Mouse (Mus musculus) liver, embryonic 12.5 days (tissue): ENCODE measurements around the gene Olfr16. TPM values are rescaled to one million over a fixed set of nuclear protein-coding genes. Genes with fewer than 3 reads are reported as not detected.

Source experiments
- ATAC-seq: fragments of 200-750 bp; cut with Nextera tagmentation; 2 replicates; pipeline ENCODE4 v1.8.0; 2017; ENCODE audit warnings: moderate number of reproducible peaks, mild to moderate bottlenecking, moderate library complexity
- H3K27ac ChIP-seq: fragments of 300-500 bp; sonication (generic); 2 replicates; pipeline ENCODE4 v1.5.1; 2016; ENCODE audit warnings: mild to moderate bottlenecking
- H3K27me3 ChIP-seq: fragments of 300-500 bp; sonication (generic); replicated peaks from 2 replicates; pipeline ENCODE4 v1.6.1; 2016; ENCODE audit warnings: mild to moderate bottlenecking, moderate library complexity
- H3K36me3 ChIP-seq: fragments of 300-500 bp; sonication (generic); 2 replicates; pipeline ENCODE4 v1.6.1; 2016; ENCODE audit warnings: mild to moderate bottlenecking, moderate library complexity
- H3K4me1 ChIP-seq: fragments of 300-500 bp; sonication (generic); 2 replicates; pipeline ENCODE4 v1.6.1; 2016
- H3K4me2 ChIP-seq: fragments of 300-500 bp; sonication (generic); 2 replicates; pipeline ENCODE4 v1.6.1; 2016; ENCODE audit warnings: mild to moderate bottlenecking, moderate library complexity
- H3K4me3 ChIP-seq: fragments of 300-500 bp; sonication (generic); 2 replicates; pipeline ENCODE4 v1.5.1; 2016; ENCODE audit warnings: mild to moderate bottlenecking, moderate library complexity
- H3K9ac ChIP-seq: fragments of 300-500 bp; sonication (generic); 2 replicates; pipeline ENCODE4 v1.6.1; 2016; ENCODE audit warnings: mild to moderate bottlenecking, moderate library complexity
- H3K9me3 ChIP-seq: fragments of 300-500 bp; sonication (generic); replicated peaks from 2 replicates; pipeline ENCODE4 v1.6.1; 2016; ENCODE audit warnings: mild to moderate bottlenecking, moderate library complexity
- WGBS: fragments of 180-500 bp; shearing (Covaris S2); methylation state at CpG from one replicate; pipeline ENCODE4 v1.1.7; 2016; ENCODE audit not compliant: insufficient replicate concordance; 5-methylcytosine and 5-hydroxymethylcytosine counted together
- polyA plus RNA-seq: library from polyadenylated mRNA; unstranded; fragments of >200 nt; fragmentation: Nextera tagmentation; extraction: Ambion mirVana; gene quantifications from 2 replicates; pipeline ENCODE4 v1.2.1, GENCODE M21; 2016

Gene Olfr16
- not detected in 2 replicates for polyA plus RNA-seq

- no peak for ATAC-seq
- Histone ChIP-seq H3K4me1 (no peaks in the 10 kb centered on the region), H3K27me3 (no peaks in the 10 kb centered on the region), H3K9me3 (no peaks in the 10 kb centered on the region), H3K36me3 (no peaks in the 10 kb centered on the region), H3K27ac (no peak within 1 kb of the TSS), H3K9ac (no peak within 1 kb of the TSS), H3K4me2 (no peak within 1 kb of the TSS), H3K4me3 (no peak within 1 kb of the TSS)
- WGBS, result 52% methylated on average over 1 of the region's 1 CpGs
Observed at GRCm38 (mm10) chr1:172950160-172950559, at the start of gene Olfr16. TSS of gene Olfr16 (plus strand) at chr1:172950409.

GRCm38 (mm10) chr1:172903313-172903712 is 46.9 kb upstream of the Olfr16 start:
- Histone ChIP-seq H3K4me1 (no peaks in the 10 kb centered on the region), H3K4me2 (no peak overlapping the region), H3K9me3 (no peaks in the 10 kb centered on the region), H3K36me3 (no peaks in the 10 kb centered on the region), H3K4me3 (no peak overlapping the region), H3K27ac (no peak overlapping the region), H3K9ac (no peak overlapping the region), H3K27me3 (no peaks in the 10 kb centered on the region)
- ATAC-seq, result no peak

DNA sequence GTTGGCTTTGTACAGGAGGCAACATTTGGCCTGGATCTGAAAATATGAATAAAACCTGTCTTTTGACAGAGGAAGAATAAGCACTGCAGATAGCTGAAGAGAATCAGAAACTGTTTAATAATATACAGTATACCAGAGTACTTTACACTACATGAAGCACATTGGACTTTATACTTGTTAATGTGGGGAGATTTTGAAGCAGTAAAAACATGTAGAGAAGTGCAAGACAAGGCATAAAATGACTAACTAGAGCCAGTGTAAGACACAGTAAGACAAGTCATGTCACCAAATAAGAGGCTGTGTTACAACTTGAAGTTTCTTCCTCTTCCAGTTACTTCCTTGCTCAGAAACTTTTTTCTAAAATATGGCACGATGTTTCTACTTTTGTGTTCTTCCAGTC is 33.1 kb upstream of the Olfr16 start:
- H3K27me3 ChIP-seq, result no peaks in the 10 kb centered on the region
- no peak overlapping the region for H3K9ac ChIP-seq
- 66% methylated on average over 1 of the region's 1 CpGs for WGBS
- no peak overlapping the region for H3K4me3 ChIP-seq
- no peak for ATAC-seq
- H3K36me3 ChIP-seq, result no peaks in the 10 kb centered on the region
- H3K27ac ChIP-seq, result no peak overlapping the region
- H3K9me3 ChIP-seq, result no peaks in the 10 kb centered on the region
- no peaks in the 10 kb centered on the region for H3K4me1 ChIP-seq
- H3K4me2 ChIP-seq, result no peak overlapping the region

GRCm38 (mm10) chr1:172918450-172918849 is 31.8 kb upstream of the Olfr16 start:
- 58% methylated on average over 2 of the region's 2 CpGs for WGBS
- H3K4me3 ChIP-seq, result no peak overlapping the region
- H3K27ac ChIP-seq, result no peak overlapping the region
- H3K9me3 ChIP-seq, result no peaks in the 10 kb centered on the region
- H3K9ac ChIP-seq, result no peak overlapping the region
- no peaks in the 10 kb centered on the region for H3K36me3 ChIP-seq
- no peak for ATAC-seq
- no peak overlapping the region for H3K4me2 ChIP-seq
- no peaks in the 10 kb centered on the region for H3K4me1 ChIP-seq
- H3K27me3 ChIP-seq, result no peaks in the 10 kb centered on the region

DNA sequence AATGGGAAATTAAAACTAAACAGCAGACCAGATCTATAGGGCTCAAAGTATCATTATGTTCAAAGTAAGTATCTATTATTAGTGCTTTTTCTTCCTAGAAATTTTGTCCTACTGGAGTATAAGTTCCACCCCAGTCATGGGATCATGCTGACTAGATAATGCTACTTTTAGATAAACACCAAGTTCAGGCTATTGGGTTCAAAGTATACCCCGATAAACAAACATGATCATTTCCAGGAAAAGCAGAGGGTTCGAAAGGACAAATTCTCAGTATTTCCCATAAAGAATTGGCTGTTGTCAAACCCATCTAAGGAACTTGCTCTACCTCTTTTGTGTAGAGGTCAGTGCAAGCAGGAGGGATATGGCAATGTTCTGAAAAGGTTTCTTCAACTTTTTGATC is 18.0 kb upstream of the Olfr16 start:
- Histone ChIP-seq H3K27ac (no peak overlapping the region), H3K9me3 (no peaks in the 10 kb centered on the region), H3K4me3 (no peak overlapping the region), H3K36me3 (no peaks in the 10 kb centered on the region), H3K9ac (no peak overlapping the region), H3K27me3 (no peaks in the 10 kb centered on the region), H3K4me2 (no peak overlapping the region), H3K4me1 (no peaks in the 10 kb centered on the region)
- 62% methylated on average over 2 of the region's 2 CpGs for WGBS
- no peak for ATAC-seq

DNA sequence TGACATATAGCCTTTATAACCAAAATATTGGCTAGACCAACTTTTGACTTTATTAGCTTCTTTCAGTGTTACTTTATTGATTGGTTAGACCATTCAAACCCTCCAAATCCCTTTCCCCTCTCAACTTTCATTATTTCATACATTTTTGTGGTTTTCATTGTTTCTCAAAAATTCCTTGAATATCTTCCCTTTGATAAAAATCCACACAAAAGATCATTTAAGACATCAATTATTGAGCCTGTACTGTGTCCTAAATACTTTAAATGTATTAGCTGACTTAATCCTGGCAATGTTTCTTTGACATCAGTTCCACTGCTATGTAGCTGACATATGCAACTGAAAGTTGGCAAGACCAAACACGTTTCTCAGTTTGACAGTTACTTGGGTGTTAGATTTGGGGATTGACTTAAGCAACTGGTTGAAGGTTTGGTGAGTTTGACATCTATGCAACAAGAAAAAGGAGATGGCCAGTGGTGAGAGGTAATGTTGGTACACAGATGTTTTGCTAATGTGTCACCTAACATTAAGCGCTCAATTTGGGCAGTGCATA is 1.0 kb downstream of the Olfr16 start:
- 71% methylated on average over 2 of the region's 2 CpGs for WGBS
- H3K4me3 ChIP-seq, result no peak overlapping the region
- no peaks in the 10 kb centered on the region for H3K27me3 ChIP-seq
- no peak overlapping the region for H3K4me2 ChIP-seq
- no peak for ATAC-seq
- no peak overlapping the region for H3K9ac ChIP-seq
- H3K9me3 ChIP-seq, result no peaks in the 10 kb centered on the region
- no peaks in the 10 kb centered on the region for H3K36me3 ChIP-seq
- H3K4me1 ChIP-seq, result no peaks in the 10 kb centered on the region
- H3K27ac ChIP-seq, result no peak overlapping the region

DNA sequence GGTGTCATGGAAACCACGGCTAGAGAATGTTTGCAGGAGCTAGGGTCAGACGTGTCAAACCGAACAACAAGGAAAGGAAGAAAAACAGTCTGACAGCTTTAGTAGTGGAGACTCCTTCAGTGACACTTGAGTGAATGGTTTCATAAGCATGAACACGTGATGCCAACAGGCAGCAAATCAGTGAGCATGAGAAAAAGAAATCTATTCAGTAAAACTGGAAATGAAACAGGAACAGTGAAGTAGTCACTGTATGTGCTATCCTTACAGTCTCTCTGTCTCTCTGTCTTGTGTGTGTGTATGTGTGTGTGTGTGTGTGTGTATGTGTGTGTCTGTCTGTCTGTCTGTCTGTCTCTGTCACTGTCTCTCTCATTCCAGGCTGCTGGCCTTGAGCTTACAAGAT is 5.2 kb downstream of the Olfr16 start:
- Histone ChIP-seq H3K27me3 (no peaks in the 10 kb centered on the region), H3K4me1 (no peaks in the 10 kb centered on the region), H3K27ac (no peak overlapping the region), H3K36me3 (no peaks in the 10 kb centered on the region), H3K9ac (no peak overlapping the region), H3K9me3 (no peaks in the 10 kb centered on the region), H3K4me2 (no peak overlapping the region), H3K4me3 (no peak overlapping the region)
- 59% methylated on average over 4 of the region's 4 CpGs for WGBS
- ATAC-seq, result no peak

- H3K4me3 ChIP-seq, result no peak overlapping the region
- no peak overlapping the region for H3K9ac ChIP-seq
- no peaks in the 10 kb centered on the region for H3K36me3 ChIP-seq
- H3K4me2 ChIP-seq, result no peak overlapping the region
- no peak for ATAC-seq
- 51% methylated on average over 1 of the region's 1 CpGs for WGBS
- H3K9me3 ChIP-seq, result no peaks in the 10 kb centered on the region
- H3K4me1 ChIP-seq, result no peaks in the 10 kb centered on the region
- no peak overlapping the region for H3K27ac ChIP-seq
- H3K27me3 ChIP-seq, result no peaks in the 10 kb centered on the region
Observed at GRCm38 (mm10) chr1:172960452-172960851, 10.2 kb downstream of the Olfr16 start.

DNA sequence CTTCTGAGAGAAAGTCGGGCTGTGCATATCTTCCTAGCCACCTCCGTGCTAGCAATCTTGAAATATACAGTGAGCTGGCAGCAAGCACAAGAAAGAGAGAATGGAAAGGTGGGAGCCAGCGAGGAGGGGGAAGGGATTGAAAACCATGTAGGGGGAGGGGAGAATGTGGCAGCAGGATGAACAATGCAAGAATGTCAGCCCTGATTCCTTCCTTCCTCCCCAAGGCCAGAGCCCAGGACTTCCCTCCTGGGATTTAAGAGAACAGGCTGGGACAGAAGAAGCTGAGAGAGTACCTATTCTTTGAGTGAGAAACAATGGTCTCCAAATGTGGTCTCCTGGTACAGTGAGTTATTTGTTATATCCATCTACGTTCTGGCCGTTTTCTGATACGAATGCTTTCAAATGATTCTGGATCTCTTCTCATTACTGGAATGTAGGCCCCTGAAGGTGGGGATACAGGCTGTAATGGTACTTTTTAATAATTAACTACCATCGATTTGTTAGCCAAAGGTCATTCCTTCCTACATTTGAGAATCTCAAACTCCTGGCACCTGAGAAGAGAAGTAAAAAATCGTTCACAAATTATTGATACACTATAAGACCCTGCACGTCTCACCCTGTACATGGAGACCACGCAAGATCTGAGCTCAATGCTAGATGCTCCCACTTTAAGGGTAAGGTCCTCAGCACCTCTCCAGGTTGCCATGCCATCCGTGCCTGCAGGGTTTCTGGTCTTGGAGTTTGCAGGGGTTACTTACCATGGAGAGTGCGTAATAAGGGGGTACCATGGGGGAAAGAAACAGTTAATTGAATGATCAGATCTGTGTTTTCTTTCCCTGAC is 39.8 kb downstream of the Olfr16 start:
- Histone ChIP-seq H3K4me1 (no peaks in the 10 kb centered on the region), H3K9me3 (no peaks in the 10 kb centered on the region), H3K36me3 (no peaks in the 10 kb centered on the region), H3K4me3 (no peak overlapping the region), H3K9ac (no peak overlapping the region), H3K27me3 (no peaks in the 10 kb centered on the region), H3K27ac (peak overlapping the region; percentile 36), H3K4me2 (peak overlapping the region; percentile 15)
- whole genome bisulfite sequencing, result 55% methylated on average over 12 of the region's 12 CpGs
- ATAC-seq, result peak; percentile 32; the same call in 1 of the 2 replicates

GRCm38 (mm10) chr1:172990635-172991009 is 40.4 kb downstream of the Olfr16 start:
- no peaks in the 10 kb centered on the region for H3K36me3 ChIP-seq
- no peaks in the 10 kb centered on the region for H3K9me3 ChIP-seq
- no peaks in the 10 kb centered on the region for H3K4me1 ChIP-seq
- ATAC-seq, result no peak
- H3K27me3 ChIP-seq, result no peaks in the 10 kb centered on the region
- no peak overlapping the region for H3K4me3 ChIP-seq
- peak overlapping the region; percentile 14; the same call in 1 of the 2 replicates for H3K27ac ChIP-seq
- peak overlapping the region; percentile 9 for H3K4me2 ChIP-seq
- WGBS, result 59% methylated on average over 3 of the region's 3 CpGs
- H3K9ac ChIP-seq, result no peak overlapping the region
